Mouse (Mus musculus) brain, embryonic 14.5 days (tissue): ENCODE data around the gene Msantd1.

Experiments used
- CTCF ChIP-seq: fragments of 200-500 bp; IDR thresholded peaks from 2 replicates; pipeline ENCODE4 v1.5.1; 2012; ENCODE audit warnings: inconsistent platforms, mild to moderate bottlenecking, moderate library complexity, borderline replicate concordance; ENCODE audit not compliant: insufficient read depth, insufficient read length; ENCODE audit errors: extremely low read depth
- POLR2A ChIP-seq: fragments of 200-500 bp; IDR thresholded peaks from 2 replicates; pipeline ENCODE4 v1.6.1; 2012; ENCODE audit warnings: mild to moderate bottlenecking, inconsistent platforms, borderline replicate concordance; ENCODE audit not compliant: poor library complexity, insufficient read depth, insufficient read length, severe bottlenecking; ENCODE audit errors: extremely low read depth

GRCm38 (mm10) chr5:34957015-34957414 lies 49.2 kb downstream of the Msantd1 start:
- no peak for TF ChIP-seq CTCF
- TF ChIP-seq POLR2A = no peak
